Mouse (Mus musculus) erythroid progenitor cell, adult 5-6 weeks (primary cell): ENCODE data around the gene Gfral. TPM values are rescaled to one million over a fixed set of nuclear protein-coding genes. Genes with fewer than 3 reads are reported as not detected.
"Not testable (repeated sequence)": the region's sequence is repeated elsewhere in the genome, so short reads cannot be mapped to it uniquely, and the experiment has no call there.

Experiments
- ATAC-seq: replicated peaks from 2 replicates; pipeline ENCODE4 v1.8.0; 2016; ENCODE audit warnings: moderate number of reproducible peaks, mild to moderate bottlenecking, moderate TSS enrichment, inconsistent platforms; ENCODE audit not compliant: poor library complexity, low FRiP score, severe bottlenecking
- total RNA-seq, 2 experiments: library from RNA; stranded (forward) in 1 of 2; stranded (reverse) in 1 of 2; fragments of 150-400 nt in 1 of 2; fragments of 186-747, 209-891 nt in 1 of 2; gene quantifications; 2 replicates each; pipeline versions ENCODE4 v1.2.3 to v1.2.4; 2015 to 2017; ENCODE audit warnings: low replicate concordance in 2 of 2

Gfral gene
- total RNA-seq, 2 experiments from 2014 or later: not detected

DNA sequence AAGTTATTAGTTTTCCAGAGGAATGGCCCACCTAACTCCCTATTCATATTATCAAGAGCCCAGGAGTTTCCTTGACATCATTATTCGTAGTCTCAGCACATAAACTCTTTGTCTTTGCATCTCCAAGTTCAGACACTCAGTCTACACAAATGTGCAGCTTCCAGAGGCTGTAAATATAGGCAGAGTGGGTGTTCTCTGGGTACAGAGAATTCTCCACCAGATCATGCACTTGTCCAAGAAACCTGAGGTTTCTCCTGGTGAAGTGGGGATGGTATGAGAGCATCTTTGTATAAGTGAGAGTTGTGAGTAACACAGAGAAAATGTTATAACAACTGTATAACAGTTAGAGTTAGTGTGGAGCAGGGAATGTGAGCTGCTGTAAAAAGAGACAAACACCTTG, 84.1 kb downstream of the Gfral start:
- no peak for ATAC-seq

- ATAC-seq: no peak
Measured at GRCm38 (mm10) chr9:76124249-76124648, 89.2 kb downstream of the Gfral start.

DNA sequence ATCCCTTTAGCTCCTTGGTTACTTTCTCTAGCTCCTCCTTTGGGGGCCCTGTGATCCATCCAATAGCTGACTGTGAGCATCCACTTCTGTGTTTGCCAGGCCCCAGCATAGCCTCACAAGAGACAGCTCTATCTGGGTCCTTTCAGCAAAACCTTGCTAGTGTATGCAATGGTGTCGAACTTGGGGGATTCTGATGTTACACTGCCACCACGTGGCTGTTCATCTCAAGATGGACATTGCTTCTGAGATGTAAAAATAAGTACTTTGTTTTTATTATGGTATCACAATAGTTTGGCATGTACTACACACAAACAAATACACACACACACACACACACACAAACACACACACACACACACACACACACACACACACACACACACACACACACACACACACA, 90.6 kb downstream of the Gfral start:
- ATAC-seq: not testable (repeated sequence)

Other genes with a start within 250 kb of the Gfral start
- 1.1 TPM in 1 of 2 replicates, not detected in the other for gene Hmgcll1, start 198.8 kb downstream of the Gfral start, total RNA-seq (2015; ENCODE audit: low replicate concordance)
- gene Hmgcll1, start 198.8 kb downstream of the Gfral start, total RNA-seq (2017; ENCODE audit: low replicate concordance): 0.53 and 1.2 TPM in 2 replicates
- gene Hcrtr2, start 110.2 kb upstream of the Gfral start, total RNA-seq (2015; ENCODE audit: low replicate concordance): not detected in 2 replicates
- not detected in 2 replicates for gene Hcrtr2, start 110.2 kb upstream of the Gfral start, total RNA-seq (2017; ENCODE audit: low replicate concordance)